Mouse (Mus musculus) heart, embryonic 13.5 days (tissue): ENCODE data around the gene Cacna1c. TPM values are rescaled to one million over a fixed set of nuclear protein-coding genes. Genes with fewer than 3 reads are reported as not detected.

Source experiments
- ATAC-seq: fragments of 200-750 bp; cut with Nextera tagmentation; 2 replicates; pipeline ENCODE4 v1.8.0; 2017; ENCODE audit warnings: moderate TSS enrichment; ENCODE audit not compliant: insufficient number of reproducible peaks, low FRiP score, low TSS enrichment; ENCODE audit errors: extremely low read depth
- H3K27ac ChIP-seq: fragments of 300-500 bp; sonication (generic); replicated peaks from 2 replicates; pipeline ENCODE4 v1.5.1; 2015; ENCODE audit warnings: moderate library complexity, mild to moderate bottlenecking, inconsistent platforms
- H3K27me3 ChIP-seq: fragments of 300-500 bp; sonication (generic); replicated peaks from 2 replicates; pipeline ENCODE4 v1.6.1; 2015; ENCODE audit warnings: mild to moderate bottlenecking, inconsistent platforms
- H3K36me3 ChIP-seq: fragments of 300-500 bp; sonication (generic); 2 replicates; pipeline ENCODE4 v1.6.1; 2015; ENCODE audit warnings: mild to moderate bottlenecking, inconsistent platforms
- H3K4me1 ChIP-seq: fragments of 300-500 bp; sonication (generic); 2 replicates; pipeline ENCODE4 v1.6.1; 2015; ENCODE audit warnings: inconsistent platforms
- H3K4me2 ChIP-seq: fragments of 300-500 bp; sonication (generic); 2 replicates; pipeline ENCODE4 v1.6.1; 2015; ENCODE audit warnings: inconsistent platforms, mild to moderate bottlenecking, moderate library complexity
- H3K4me3 ChIP-seq: fragments of 300-500 bp; sonication (generic); 2 replicates; pipeline ENCODE4 v1.5.1; 2015; ENCODE audit warnings: moderate library complexity, mild to moderate bottlenecking, inconsistent platforms
- H3K9ac ChIP-seq: fragments of 300-500 bp; sonication (generic); 2 replicates; pipeline ENCODE4 v1.6.1; 2015; ENCODE audit warnings: inconsistent platforms, mild to moderate bottlenecking, moderate library complexity
- H3K9me3 ChIP-seq: fragments of 300-500 bp; sonication (generic); 2 replicates; pipeline ENCODE4 v1.6.1; 2016; ENCODE audit warnings: inconsistent platforms
- WGBS: fragments of 180-500 bp; shearing (Covaris S2); methylation state at CpG from one replicate; pipeline ENCODE4 v1.1.7; 2015; ENCODE audit warnings: mixed read lengths; 5-methylcytosine and 5-hydroxymethylcytosine counted together
- polyA plus RNA-seq: library from polyadenylated mRNA; unstranded; fragments of >200 nt; fragmentation: Nextera tagmentation; extraction: Ambion mirVana; gene quantifications from 2 replicates; pipeline ENCODE4 v1.2.1, GENCODE M21; 2015

Gene Cacna1c
- polyA plus RNA-seq, 1 experiment from 2014 or later: 41.8 TPM

GRCm38 (mm10) chr6:118937536-118937935, 258.7 kb downstream of the Cacna1c start:
- no peak for ATAC-seq
- no peak overlapping the region for H3K9ac ChIP-seq
- H3K4me1 ChIP-seq: peaks cover 76% of the 10 kb centered on the region
- no peak overlapping the region for H3K27ac ChIP-seq
- H3K9me3 ChIP-seq: no peaks in the 10 kb centered on the region
- no peak overlapping the region for H3K4me2 ChIP-seq
- no peaks in the 10 kb centered on the region for H3K27me3 ChIP-seq
- 82% methylated on average over 5 of the region's 5 CpGs for WGBS
- no peaks in the 10 kb centered on the region for H3K36me3 ChIP-seq
- H3K4me3 ChIP-seq: no peak overlapping the region

DNA sequence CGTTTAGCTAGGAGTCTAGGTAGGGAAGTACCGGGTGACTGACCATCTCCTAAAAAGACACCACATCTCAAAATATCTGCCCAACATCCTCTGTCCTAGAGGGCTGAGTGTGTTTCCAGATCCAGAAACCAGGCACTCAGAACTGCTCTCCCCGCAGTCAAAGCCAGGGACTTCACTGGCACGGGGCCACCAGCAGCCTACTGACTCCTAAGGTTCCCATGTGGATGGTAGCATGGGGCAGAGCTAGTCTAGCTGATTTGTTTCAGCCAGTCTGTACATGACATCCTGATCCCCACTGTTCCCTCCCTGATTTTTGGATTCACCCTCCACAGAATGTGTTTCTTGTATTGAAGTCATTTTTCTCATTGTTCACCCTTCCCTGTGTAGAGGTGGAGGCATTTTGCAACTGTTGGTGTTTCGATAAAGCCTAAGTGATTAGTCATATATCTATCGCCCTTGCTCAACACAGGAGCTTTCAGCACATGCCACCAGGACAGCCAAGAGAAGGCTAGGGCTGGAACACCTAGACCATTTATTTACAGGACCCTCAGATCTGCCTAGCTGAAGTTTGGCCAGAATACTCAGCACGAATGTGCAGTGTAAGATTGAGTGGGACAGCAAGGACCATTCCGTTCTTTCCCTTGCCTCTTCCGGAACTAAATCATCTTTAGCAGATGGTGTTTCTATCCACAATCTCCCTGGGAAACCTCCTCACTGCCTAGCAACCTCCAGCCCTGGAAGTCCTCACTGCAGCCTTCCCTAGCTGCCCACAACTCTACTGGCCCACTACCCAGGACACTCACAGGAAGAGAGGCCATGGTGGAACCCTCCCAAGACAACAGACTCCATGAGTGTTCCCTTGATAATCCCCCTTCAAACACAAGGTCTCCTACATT, 260.4 kb downstream of the Cacna1c start:
- H3K9me3 ChIP-seq: no peaks in the 10 kb centered on the region
- 69% methylated on average over 9 of the region's 9 CpGs for WGBS
- H3K36me3 ChIP-seq: no peaks in the 10 kb centered on the region
- H3K27ac ChIP-seq: 0 out of 2 replicates have a peak overlapping the region, but pooled peaks have one; percentile 8
- H3K27me3 ChIP-seq: no peaks in the 10 kb centered on the region
- H3K4me2 ChIP-seq: no peak overlapping the region
- no peak for ATAC-seq
- no peak overlapping the region for H3K9ac ChIP-seq
- H3K4me1 ChIP-seq: peaks cover 60% of the 10 kb centered on the region
- no peak overlapping the region for H3K4me3 ChIP-seq

DNA sequence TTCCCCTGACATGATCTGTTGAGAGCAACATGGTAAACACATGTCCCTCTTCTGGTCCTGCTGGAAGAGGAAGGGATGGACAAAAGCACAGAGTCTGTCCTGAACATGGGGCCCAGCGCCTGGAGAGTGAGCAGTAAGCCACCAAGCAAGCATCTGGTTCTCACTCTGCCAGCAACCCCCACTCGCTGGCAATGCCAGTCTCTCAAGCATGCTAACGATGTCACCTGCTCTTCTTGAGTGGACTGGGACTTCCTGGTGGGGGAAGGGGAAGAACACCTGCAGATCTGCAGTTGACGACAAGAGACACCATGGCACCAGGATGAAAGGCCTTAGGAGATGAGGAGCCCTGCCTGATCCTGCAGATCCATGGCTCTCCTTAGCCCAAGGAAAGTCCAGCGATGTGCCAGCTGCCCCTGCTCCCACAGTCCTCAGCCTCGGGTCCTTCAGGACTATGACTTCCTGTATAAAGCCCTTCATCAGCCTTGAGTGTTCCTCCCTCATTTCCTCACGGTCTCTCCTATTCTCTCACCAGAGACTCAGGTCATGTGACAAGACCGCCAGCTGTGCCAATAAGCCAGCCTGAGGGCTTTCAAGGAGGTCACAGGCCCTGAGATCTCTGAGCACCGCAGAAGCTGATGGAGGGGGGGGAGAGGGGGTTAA, 261.8 kb downstream of the Cacna1c start:
- H3K36me3 ChIP-seq: no peaks in the 10 kb centered on the region
- H3K4me1 ChIP-seq: peaks cover 66% of the 10 kb centered on the region
- no peak for ATAC-seq

DNA sequence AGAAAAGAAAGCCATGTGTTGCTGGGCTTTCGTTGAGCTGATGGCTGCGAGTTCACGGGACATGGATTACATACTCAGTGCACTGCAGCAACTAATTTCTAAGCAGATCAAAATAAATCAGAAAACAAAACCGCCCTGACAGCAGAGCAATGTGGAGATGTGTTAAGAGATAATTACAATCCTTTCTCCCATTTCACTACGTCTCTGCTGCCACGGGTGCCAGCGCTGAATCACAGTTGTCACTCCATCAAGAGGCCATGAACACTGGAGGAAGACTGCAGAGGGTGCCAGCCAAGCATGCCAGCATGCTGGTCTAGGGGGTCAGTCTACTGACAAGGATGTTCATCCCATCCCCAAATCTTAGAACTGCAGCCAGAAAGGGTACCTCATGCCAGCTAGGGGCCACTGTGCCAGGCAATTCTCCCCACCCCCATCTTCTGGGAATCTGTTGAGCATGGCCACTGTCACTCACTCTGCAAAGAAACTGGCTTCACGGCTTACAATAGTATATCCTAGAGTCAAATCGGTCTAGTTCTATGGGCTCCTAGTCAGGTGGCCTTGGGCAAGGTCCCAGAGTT, 263.1 kb downstream of the Cacna1c start:
- no peaks in the 10 kb centered on the region for H3K9me3 ChIP-seq
- no peaks in the 10 kb centered on the region for H3K27me3 ChIP-seq
- no peak overlapping the region for H3K4me3 ChIP-seq
- H3K36me3 ChIP-seq: no peaks in the 10 kb centered on the region
- no peak overlapping the region for H3K9ac ChIP-seq
- 80% methylated on average over 9 of the region's 9 CpGs for WGBS
- H3K27ac ChIP-seq: no peak overlapping the region
- ATAC-seq: no peak
- H3K4me2 ChIP-seq: no peak overlapping the region
- H3K4me1 ChIP-seq: peaks cover 58% of the 10 kb centered on the region

More for the DNA sequence above, 261.8 kb downstream of the Cacna1c start:
- no peak overlapping the region for H3K27ac ChIP-seq
- H3K4me3 ChIP-seq: no peak overlapping the region
- H3K9ac ChIP-seq: no peak overlapping the region
- 60% methylated on average over 9 of the region's 9 CpGs for WGBS
- no peak overlapping the region for H3K4me2 ChIP-seq
- no peaks in the 10 kb centered on the region for H3K9me3 ChIP-seq
- no peaks in the 10 kb centered on the region for H3K27me3 ChIP-seq

GRCm38 (mm10) chr6:118932002-118932700, 264.1 kb downstream of the Cacna1c start:
- 74% methylated on average over 8 of the region's 8 CpGs for WGBS
- Histone ChIP-seq H3K27ac (no peak overlapping the region), H3K4me3 (no peak overlapping the region), H3K9me3 (no peaks in the 10 kb centered on the region), H3K9ac (no peak overlapping the region), H3K27me3 (no peaks in the 10 kb centered on the region), H3K36me3 (no peaks in the 10 kb centered on the region), H3K4me2 (no peak overlapping the region), H3K4me1 (peaks cover 55% of the 10 kb centered on the region)
- no peak for ATAC-seq

- no peaks in the 10 kb centered on the region for H3K27me3 ChIP-seq
- no peaks in the 10 kb centered on the region for H3K36me3 ChIP-seq
- H3K9ac ChIP-seq: no peak overlapping the region
- no peak overlapping the region for H3K27ac ChIP-seq
- no peaks in the 10 kb centered on the region for H3K9me3 ChIP-seq
- H3K4me2 ChIP-seq: no peak overlapping the region
- H3K4me3 ChIP-seq: no peak overlapping the region
- ATAC-seq: no peak
- 69% methylated on average over 3 of the region's 3 CpGs for WGBS
- H3K4me1 ChIP-seq: peaks cover 68% of the 10 kb centered on the region
Observed at GRCm38 (mm10) chr6:118926669-118927068, 269.5 kb downstream of the Cacna1c start.

DNA sequence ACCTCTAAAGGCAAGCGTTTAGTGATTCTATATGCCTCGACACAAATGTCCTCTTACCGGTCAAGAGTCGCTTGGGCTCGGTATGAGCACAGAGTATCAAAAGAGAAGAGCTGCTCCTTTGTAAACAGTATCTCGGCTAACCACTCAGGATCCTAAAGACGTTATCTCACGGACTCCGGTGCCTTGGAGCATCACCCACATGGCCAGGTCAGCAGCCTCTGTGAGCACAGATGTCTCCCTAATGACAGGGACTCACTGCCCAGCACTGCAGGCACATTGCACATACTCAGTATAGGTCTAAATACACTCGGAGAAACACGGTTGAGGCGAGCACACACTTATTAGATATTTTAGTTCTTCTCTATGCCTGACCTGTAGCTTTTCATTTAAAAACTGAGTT, 271.8 kb downstream of the Cacna1c start:
- WGBS: 58% methylated on average over 12 of the region's 12 CpGs
- Histone ChIP-seq H3K27me3 (no peaks in the 10 kb centered on the region), H3K4me2 (no peak overlapping the region), H3K4me3 (no peak overlapping the region), H3K27ac (no peak overlapping the region), H3K9me3 (no peaks in the 10 kb centered on the region), H3K9ac (no peak overlapping the region), H3K36me3 (no peaks in the 10 kb centered on the region), H3K4me1 (peaks cover 70% of the 10 kb centered on the region)
- no peak for ATAC-seq

DNA sequence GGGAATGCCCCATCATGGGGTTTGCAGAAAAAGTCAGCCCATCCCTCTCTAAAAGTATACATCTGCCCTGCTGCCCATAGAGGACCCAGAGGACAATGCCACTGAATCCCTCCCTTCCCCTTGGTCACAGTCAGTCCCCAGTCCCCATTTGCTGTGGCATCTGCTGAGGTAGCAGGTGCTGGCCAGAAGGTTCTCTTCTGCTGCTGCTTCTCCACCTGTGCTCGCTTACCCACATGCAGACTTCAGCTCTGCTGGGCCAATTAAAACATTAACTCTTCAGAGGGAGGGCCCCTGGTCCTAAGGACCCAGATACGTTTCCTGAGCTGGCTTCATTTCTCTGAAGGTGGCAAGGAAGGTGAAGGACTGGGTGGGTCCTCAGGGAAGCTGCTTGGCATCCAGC, 272.3 kb downstream of the Cacna1c start:
- peaks cover 65% of the 10 kb centered on the region for H3K4me1 ChIP-seq

GRCm38 (mm10) chr6:118923212-118923577, 273.0 kb downstream of the Cacna1c start:
- Histone ChIP-seq H3K4me1 (peaks cover 67% of the 10 kb centered on the region), H3K27ac (no peak overlapping the region), H3K9ac (no peak overlapping the region), H3K9me3 (no peaks in the 10 kb centered on the region), H3K36me3 (no peaks in the 10 kb centered on the region), H3K4me3 (no peak overlapping the region), H3K27me3 (no peaks in the 10 kb centered on the region), H3K4me2 (no peak overlapping the region)
- no peak for ATAC-seq
- 70% methylated on average over 5 of the region's 5 CpGs for WGBS

More for the DNA sequence above, 272.3 kb downstream of the Cacna1c start:
- Histone ChIP-seq H3K36me3 (no peaks in the 10 kb centered on the region), H3K27ac (no peak overlapping the region), H3K9ac (no peak overlapping the region), H3K4me3 (no peak overlapping the region), H3K4me2 (no peak overlapping the region), H3K27me3 (no peaks in the 10 kb centered on the region), H3K9me3 (no peaks in the 10 kb centered on the region)
- WGBS: 66% methylated on average over 2 of the region's 2 CpGs
- no peak for ATAC-seq

DNA sequence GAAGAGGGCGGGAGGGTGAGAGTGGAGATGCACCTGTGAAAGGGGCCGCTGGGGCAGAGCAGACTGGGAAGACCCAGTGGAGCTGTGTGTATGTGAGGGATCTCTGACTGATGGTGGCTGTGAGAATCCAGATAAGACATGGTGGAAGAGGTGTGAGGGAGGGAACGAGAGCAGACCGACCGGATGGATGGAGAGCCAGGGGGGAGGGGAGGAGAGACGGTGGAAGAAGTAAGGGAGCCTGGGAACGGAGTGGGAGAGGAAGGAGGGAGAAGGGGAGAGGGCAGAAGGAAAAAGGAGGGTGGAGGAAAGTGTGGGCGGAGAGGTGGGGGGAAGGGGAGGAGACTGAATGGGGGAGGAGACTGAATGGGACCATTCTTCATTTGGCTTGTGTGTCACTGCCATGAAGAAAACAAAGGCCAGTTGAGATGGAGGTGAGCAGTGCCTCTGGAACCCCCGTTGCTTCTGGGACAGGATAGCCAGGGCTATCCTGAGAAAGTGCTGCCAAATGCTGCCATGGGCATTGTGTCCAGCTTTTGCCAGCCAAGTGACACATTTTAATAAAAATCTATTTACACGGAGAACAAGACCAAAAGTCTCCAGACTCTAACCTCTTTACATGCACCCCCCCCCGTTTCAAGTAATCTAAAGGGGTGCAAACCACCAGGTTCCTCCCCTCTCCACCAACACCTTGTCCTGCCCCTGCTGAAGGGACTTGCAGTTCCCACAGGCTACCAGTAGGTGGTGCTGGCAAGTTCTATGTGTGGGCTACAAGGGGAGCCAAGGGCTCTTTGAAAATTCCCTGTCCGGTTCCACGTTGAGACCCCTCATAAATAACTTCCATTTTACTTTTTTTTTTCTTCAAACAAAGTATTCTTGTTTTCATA, 273.6 kb downstream of the Cacna1c start:
- peaks cover 68% of the 10 kb centered on the region for H3K4me1 ChIP-seq
- H3K4me3 ChIP-seq: no peak overlapping the region
- 17% methylated on average over 13 of the region's 13 CpGs for WGBS
- ATAC-seq: no peak
- no peak overlapping the region for H3K27ac ChIP-seq
- no peak overlapping the region for H3K9ac ChIP-seq
- no peaks in the 10 kb centered on the region for H3K27me3 ChIP-seq
- no peaks in the 10 kb centered on the region for H3K36me3 ChIP-seq
- H3K9me3 ChIP-seq: no peaks in the 10 kb centered on the region
- no peak overlapping the region; the same call in 1 of the 2 replicates for H3K4me2 ChIP-seq
